Mouse (Mus musculus) forebrain, embryonic 14.5 days (tissue): ENCODE results near the gene Slc2a2. TPM values are rescaled to one million over a fixed set of nuclear protein-coding genes. Genes with fewer than 3 reads are reported as not detected.

Experiments
- ATAC-seq: fragments of 200-750 bp; cut with Nextera tagmentation; 2 replicates; pipeline ENCODE4 v1.8.0; 2017; ENCODE audit warnings: mild to moderate bottlenecking, moderate library complexity
- DNase-seq: peaks from one replicate; pipeline ENCODE4 v3.0.0-alpha.2; 2015; ENCODE audit warnings: low spot score
- H3K27ac ChIP-seq: fragments of 300-500 bp; sonication (generic); 2 replicates; pipeline ENCODE4 v1.5.1; 2014; ENCODE audit warnings: low read depth, mild to moderate bottlenecking, control low read depth, low read length, moderate library complexity
- H3K27me3 ChIP-seq: fragments of 300-500 bp; sonication (generic); replicated peaks from 2 replicates; pipeline ENCODE4 v1.6.1; 2014; ENCODE audit warnings: low read length, control low read depth, mixed read lengths; ENCODE audit not compliant: control insufficient read depth, insufficient read depth
- H3K36me3 ChIP-seq: fragments of 300-500 bp; sonication (generic); 2 replicates; pipeline ENCODE4 v1.6.1; 2014; ENCODE audit warnings: low read length, control low read depth; ENCODE audit not compliant: control insufficient read depth, insufficient read depth
- H3K4me1 ChIP-seq: fragments of 300-500 bp; sonication (generic); 2 replicates; pipeline ENCODE4 v1.6.1; 2014; ENCODE audit warnings: antibody characterized with exemption, low read length, control low read depth; ENCODE audit not compliant: control insufficient read depth, insufficient read depth
- H3K4me2 ChIP-seq: fragments of 300-500 bp; sonication (generic); 2 replicates; pipeline ENCODE4 v1.6.1; 2014; ENCODE audit warnings: mild to moderate bottlenecking, control low read depth, low read length
- H3K4me3 ChIP-seq: fragments of 300-500 bp; sonication (generic); 2 replicates; pipeline ENCODE4 v1.5.1; 2014; ENCODE audit warnings: low read depth, low read length, control low read depth
- H3K9ac ChIP-seq: fragments of 300-500 bp; sonication (generic); 2 replicates; pipeline ENCODE4 v1.6.1; 2014; ENCODE audit warnings: mild to moderate bottlenecking, low read length, control low read depth, moderate library complexity
- H3K9me3 ChIP-seq: fragments of 300-500 bp; sonication (generic); replicated peaks from 2 replicates; pipeline ENCODE4 v1.6.1; 2016; ENCODE audit warnings: low read length, control low read depth, mixed read lengths; ENCODE audit not compliant: control insufficient read depth
- WGBS: fragments of 180-500 bp; shearing (Covaris S2); extraction: QIAGEN DNeasy Blood & Tissue Kit; methylation state at CpG from one replicate; pipeline ENCODE4 v1.1.7; 2014; 5-methylcytosine and 5-hydroxymethylcytosine counted together
- polyA plus RNA-seq: library from polyadenylated mRNA; unstranded; fragments of >200 nt; fragmentation: Nextera tagmentation; extraction: Ambion mirVana; gene quantifications from 2 replicates; pipeline ENCODE4 v1.2.1, GENCODE M21; 2014

The Slc2a2 gene
- polyA plus RNA-seq, 1 experiment from 2014 or later, result not detected

DNA sequence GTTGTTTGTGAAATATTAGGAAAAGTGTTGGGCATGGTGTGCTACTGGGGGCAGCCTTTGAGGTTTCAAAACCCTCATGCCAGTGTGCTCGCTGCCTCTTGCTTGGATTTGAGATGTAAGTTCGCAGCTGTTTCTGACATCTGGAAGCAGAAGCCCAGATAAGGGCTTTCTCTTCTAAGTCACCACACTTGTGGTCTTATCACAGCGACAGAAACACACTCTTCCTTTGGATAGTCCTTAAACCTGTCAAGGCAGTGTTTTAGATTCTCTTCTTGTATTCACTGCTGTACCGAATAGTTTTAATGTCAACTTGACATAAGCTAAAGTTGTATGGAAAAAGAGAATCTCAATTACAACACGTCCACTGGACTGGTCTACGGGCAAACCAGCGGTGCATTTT is 77.7 kb downstream of the Slc2a2 start:
- Histone ChIP-seq H3K9ac (no peak overlapping the region), H3K27me3 (no peaks in the 10 kb centered on the region), H3K9me3 (no peaks in the 10 kb centered on the region), H3K4me1 (no peaks in the 10 kb centered on the region), H3K27ac (no peak overlapping the region), H3K4me3 (no peak overlapping the region), H3K4me2 (no peak overlapping the region), H3K36me3 (no peaks in the 10 kb centered on the region)
- ATAC-seq, result no peak
- 93% methylated on average over 7 of the region's 7 CpGs for WGBS
- no peak for DNase-seq

DNA sequence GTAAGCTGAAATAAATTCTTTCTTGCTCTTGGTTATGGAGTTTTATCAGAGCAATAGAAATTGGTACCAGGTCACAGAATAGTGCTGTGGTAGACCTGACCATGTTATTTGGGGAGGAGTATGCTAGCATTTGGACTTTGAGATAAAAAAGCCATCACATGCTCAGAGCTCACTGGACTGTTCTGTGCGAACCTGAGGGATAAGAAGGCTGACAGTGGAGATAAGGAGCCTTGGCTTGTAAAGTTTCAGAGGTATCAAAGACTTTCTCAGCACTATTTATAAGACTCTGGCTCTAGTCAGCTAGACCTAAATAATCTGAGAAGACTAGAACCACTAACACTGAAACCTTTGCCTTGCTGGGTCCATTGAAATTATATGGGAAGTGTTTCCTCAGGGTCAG is 78.3 kb downstream of the Slc2a2 start:
- no peak overlapping the region for H3K4me2 ChIP-seq
- no peak for DNase-seq
- no peak overlapping the region for H3K4me3 ChIP-seq
- ATAC-seq, result no peak
- no peak overlapping the region for H3K27ac ChIP-seq
- 86% methylated on average over 1 of the region's 1 CpGs for WGBS
- peaks cover 3% of the 10 kb centered on the region; the same call in 1 of the 2 replicates for H3K4me1 ChIP-seq
- no peaks in the 10 kb centered on the region for H3K27me3 ChIP-seq
- H3K36me3 ChIP-seq, result no peaks in the 10 kb centered on the region
- H3K9ac ChIP-seq, result no peak overlapping the region
- no peaks in the 10 kb centered on the region for H3K9me3 ChIP-seq

DNA sequence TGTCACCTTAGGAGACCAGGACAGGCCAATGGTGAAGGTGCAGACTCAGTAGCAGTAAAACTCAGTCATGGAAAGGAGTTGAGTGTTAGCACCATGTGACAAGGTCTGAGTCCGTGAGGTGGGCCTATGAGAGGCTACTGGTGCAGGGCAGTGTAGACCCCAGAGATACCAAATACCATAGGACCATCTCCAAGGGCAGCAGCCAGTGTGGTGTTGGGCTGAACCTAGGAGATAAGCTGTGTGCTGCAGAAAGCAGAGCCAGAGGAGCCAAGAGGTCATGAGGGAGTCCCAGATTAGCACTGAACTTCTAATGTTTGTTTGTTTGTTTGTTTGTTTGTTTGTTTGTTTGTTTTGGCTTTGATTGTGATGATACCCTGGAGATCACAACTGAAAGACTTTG is 78.8 kb downstream of the Slc2a2 start:
- DNase-seq, result no peak
- no peak overlapping the region for H3K4me2 ChIP-seq
- WGBS, result 65% methylated on average over 1 of the region's 1 CpGs
- ATAC-seq, result no peak
- H3K4me3 ChIP-seq, result no peak overlapping the region
- no peaks in the 10 kb centered on the region for H3K27me3 ChIP-seq
- H3K9ac ChIP-seq, result no peak overlapping the region
- H3K9me3 ChIP-seq, result no peaks in the 10 kb centered on the region
- no peaks in the 10 kb centered on the region for H3K36me3 ChIP-seq
- peaks cover 3% of the 10 kb centered on the region; the same call in 1 of the 2 replicates for H3K4me1 ChIP-seq
- no peak overlapping the region for H3K27ac ChIP-seq

- no peak overlapping the region for H3K9ac ChIP-seq
These were observed 82.8 kb downstream of the Slc2a2 start for GRCm38 (mm10) chr3:28780511-28780910.

More at GRCm38 (mm10) chr3:28780511-28780910, 82.8 kb downstream of the Slc2a2 start:
- peak overlapping the region; percentile 75 for H3K4me3 ChIP-seq
- H3K9me3 ChIP-seq, result no peaks in the 10 kb centered on the region
- peaks cover 3% of the 10 kb centered on the region; the same call in 1 of the 2 replicates for H3K4me1 ChIP-seq
- no peaks in the 10 kb centered on the region for H3K27me3 ChIP-seq
- no peak overlapping the region for H3K27ac ChIP-seq
- peak overlapping the region; percentile 97 for H3K4me2 ChIP-seq
- 77% methylated on average over 9 of the region's 9 CpGs for WGBS
- ATAC-seq, result peak; percentile 27
- no peak for DNase-seq
- H3K36me3 ChIP-seq, result no peaks in the 10 kb centered on the region

Other genes starting within 250 kb of the Slc2a2 start
- 11.9 and 12.5 TPM in 2 replicates for gene Eif5a2, start 83.4 kb downstream of the Slc2a2 start, polyA plus RNA-seq
- gene Rpl22l1, start 107.5 kb downstream of the Slc2a2 start, polyA plus RNA-seq, result 233 and 285 TPM in 2 replicates
- not detected in 2 replicates for gene Gm1527, start 194.7 kb downstream of the Slc2a2 start, polyA plus RNA-seq